In genomic region chr6:88745027-88745426, GRCm38 (mm10) we compare ENCODE assay signal across 28 mouse cellular contexts. TPM values are rescaled to one million over a fixed set of nuclear protein-coding genes. Genes with fewer than 3 reads are reported as not detected.
A peak's percentile ranks its signal among the peaks of the same experiment; 100 is the strongest.
DNase-seq lines count a peak whose midpoint lies in the region; ATAC-seq and TF ChIP-seq lines count a peak whose summit lies in the region.
"Had no signal": no experiment of that assay in that cellular context is flagged by ENCODE, and none has a peak within 500 bp of the region (broad histone marks: within the 10 kb centered on the region; RNA-seq: fewer than 3 reads in every experiment).

No protein-coding gene starts in this region.

- H3K9me3 ChIP-seq in midbrain, embryonic 11.5 days (ENCODE audit: control insufficient read depth, low read length), result no peaks in the 10 kb centered on the region
- no peaks in the 10 kb centered on the region for H3K9me3 ChIP-seq in midbrain, embryonic 13.5 days
- H3K9me3 ChIP-seq in intestine, postnatal 0 days (ENCODE audit: control insufficient read depth), result peaks cover 3% of the 10 kb centered on the region; the same call in 1 of the 2 replicates
- H3K9me3 ChIP-seq: embryonic facial prominence, embryonic 10.5 days; embryonic facial prominence, embryonic 13.5 days; forebrain, embryonic 12.5 days; forebrain, embryonic 15.5 days; heart, embryonic 15.5 days had no signal

- H3K36me3 ChIP-seq in midbrain, embryonic 11.5 days (ENCODE audit: control insufficient read depth, insufficient read depth, low read length), result no peaks in the 10 kb centered on the region
- no peaks in the 10 kb centered on the region for H3K36me3 ChIP-seq in midbrain, embryonic 13.5 days
- no peaks in the 10 kb centered on the region for H3K36me3 ChIP-seq in intestine, postnatal 0 days (ENCODE audit: control insufficient read depth, insufficient read depth)
- H3K36me3 ChIP-seq: embryonic facial prominence, embryonic 10.5 days; embryonic facial prominence, embryonic 13.5 days; forebrain, embryonic 12.5 days; forebrain, embryonic 15.5 days; heart, embryonic 15.5 days had no signal

- no peak overlapping the region for H3K4me3 ChIP-seq in midbrain, embryonic 11.5 days (ENCODE audit: low read depth, low read length)
- no peak overlapping the region for H3K4me3 ChIP-seq in midbrain, embryonic 13.5 days (replicated peaks)
- no peak overlapping the region for H3K4me3 ChIP-seq in brown adipose tissue, adult 24 weeks (ENCODE audit: insufficient read depth, low read depth, low read length)
- H3K4me3 ChIP-seq in intestine, postnatal 0 days (ENCODE audit: low read depth, low read length), result no peak overlapping the region
- H3K4me3 ChIP-seq: embryonic facial prominence, embryonic 10.5 days; embryonic facial prominence, embryonic 13.5 days; erythroblast, embryonic 14.5 days; forebrain, embryonic 12.5 days; forebrain, embryonic 15.5 days; heart, embryonic 15.5 days had no signal

- no peaks in the 10 kb centered on the region for H3K4me1 ChIP-seq in midbrain, embryonic 11.5 days (ENCODE audit: control insufficient read depth, insufficient read depth, low read length)
- H3K4me1 ChIP-seq in midbrain, embryonic 13.5 days (replicated peaks), result peaks cover 12% of the 10 kb centered on the region
- H3K4me1 ChIP-seq in brown adipose tissue, adult 24 weeks (ENCODE audit: control insufficient read depth, insufficient read depth, insufficient read length, low read length), result peaks cover 55% of the 10 kb centered on the region
- no peaks in the 10 kb centered on the region for H3K4me1 ChIP-seq in intestine, postnatal 0 days (replicated peaks; ENCODE audit: control insufficient read depth, insufficient read depth, low read length)

- ATAC-seq in midbrain, embryonic 11.5 days (ENCODE audit: low FRiP score), result no peak
- no peak for ATAC-seq in midbrain, embryonic 13.5 days
- ATAC-seq in intestine, postnatal 0 days, result peak; percentile 61
- ATAC-seq: forebrain, embryonic 15.5 days; hindbrain, postnatal 0 days had no signal

- H3K4me2 ChIP-seq in midbrain, embryonic 11.5 days, result no peak overlapping the region
- no peak overlapping the region for H3K4me2 ChIP-seq in midbrain, embryonic 13.5 days (replicated peaks)
- H3K4me2 ChIP-seq in intestine, postnatal 0 days (replicated peaks; ENCODE audit: low read depth), result no peak overlapping the region
- H3K4me2 ChIP-seq: embryonic facial prominence, embryonic 13.5 days; forebrain, embryonic 12.5 days; forebrain, embryonic 15.5 days; heart, embryonic 11.5 days; heart, embryonic 15.5 days; hindbrain, embryonic 14.5 days had no signal

- H3K27me3 ChIP-seq in midbrain, embryonic 11.5 days (ENCODE audit: control insufficient read depth, insufficient read depth, low read length), result no peaks in the 10 kb centered on the region
- H3K27me3 ChIP-seq in midbrain, embryonic 13.5 days, result no peaks in the 10 kb centered on the region; the same call in 1 of the 2 replicates
- H3K27me3 ChIP-seq in intestine, postnatal 0 days (replicated peaks; ENCODE audit: control insufficient read depth, insufficient read depth, low read length), result no peaks in the 10 kb centered on the region
- H3K27me3 ChIP-seq: embryonic facial prominence, embryonic 13.5 days; forebrain, embryonic 12.5 days; forebrain, embryonic 15.5 days; heart, embryonic 15.5 days had no signal

- no peak overlapping the region for H3K9ac ChIP-seq in midbrain, embryonic 11.5 days (ENCODE audit: low read length)
- H3K9ac ChIP-seq in midbrain, embryonic 13.5 days (replicated peaks), result no peak overlapping the region
- H3K9ac ChIP-seq in intestine, postnatal 0 days (ENCODE audit: low read depth, low read length), result no peak overlapping the region
- H3K9ac ChIP-seq: embryonic facial prominence, embryonic 13.5 days; forebrain, embryonic 12.5 days; forebrain, embryonic 15.5 days; heart, embryonic 15.5 days; hindbrain, embryonic 14.5 days had no signal

- DNase-seq in kidney, adult 9 months, result peak; percentile 36
- no peak for DNase-seq in kidney, postnatal 10 days
- peak; percentile 37 for DNase-seq in midbrain, embryonic 11.5 days (ENCODE audit: low spot score, missing footprints)
- DNase-seq in frontal cortex, postnatal 25 days (ENCODE audit: low spot score in 2 of 2), result no peak
- DNase-seq: adrenal gland, adult 2 months; adrenal gland, postnatal 14 days; B cell, adult 2 months; cerebellum, adult 11-12 months; cerebellum, adult 8-10 months; cerebellum, postnatal 10 days; cerebellum, postnatal 36 days; embryo, embryonic 11 days; gastrocnemius, postnatal 14 days; heart, adult 11 months; heart, postnatal 10 days; heart, postnatal 36 days had no signal

- no peak for TF ChIP-seq CTCF in intestine, postnatal 0 days (IDR thresholded peaks at IDR 0.05; ENCODE audit: low read depth)

- 83% methylated on average over 10 of the region's 10 CpGs for WGBS in midbrain, embryonic 11.5 days
- 84% methylated on average over 10 of the region's 10 CpGs for WGBS in midbrain, embryonic 13.5 days
- WGBS in intestine, postnatal 0 days, result 51% methylated on average over 10 of the region's 10 CpGs

- no peak overlapping the region for H3K27ac ChIP-seq in midbrain, embryonic 11.5 days (ENCODE audit: low read depth, low read length)
- H3K27ac ChIP-seq in midbrain, embryonic 13.5 days, result no peak overlapping the region
- H3K27ac ChIP-seq in brown adipose tissue, adult 24 weeks (replicated peaks; ENCODE audit: low read depth, low read length), result peak overlapping the region; percentile 44; the same call in 1 of the 2 replicates
- H3K27ac ChIP-seq in intestine, postnatal 0 days (ENCODE audit: low read depth, low read length), result no peak overlapping the region
- H3K27ac ChIP-seq: embryonic facial prominence, embryonic 10.5 days; embryonic facial prominence, embryonic 13.5 days; forebrain, embryonic 12.5 days; forebrain, embryonic 15.5 days; heart, embryonic 15.5 days; hindbrain, embryonic 14.5 days; hindbrain, postnatal 0 days had no signal

RNA-seq across cellular contexts. Expression of gene Mgll, which starts 20.8 kb away (rescaled TPM):
- 1.7 and 2.8 TPM in 2 replicates for polyA plus RNA-seq in midbrain, embryonic 11.5 days (2014; fragmentation: Nextera tagmentation; extraction: Ambion mirVana)
- polyA plus RNA-seq in midbrain, embryonic 13.5 days (2015; fragmentation: Nextera tagmentation; extraction: Ambion mirVana), result 5.3 and 7.4 TPM in 2 replicates
- 257 and 493 TPM in 2 replicates for polyA plus RNA-seq in brown adipose tissue, adult 24 weeks (2012; ENCODE audit: insufficient read depth, insufficient read length, missing spikeins)
- polyA plus RNA-seq in intestine, postnatal 0 days (2015; fragmentation: Nextera tagmentation; extraction: Ambion mirVana), result 65.4 and 78.2 TPM in 2 replicates

Comparison
In these comparisons a context has a peak if more than half of its experiments do, and no peak if none do; other contexts are left out.
1. DNase-seq: peak in kidney, adult 9 months (single experiment) and midbrain, embryonic 11.5 days (single experiment); none in kidney, postnatal 10 days (single experiment) and frontal cortex, postnatal 25 days (0 of 2).